Mouse (Mus musculus) CH12.LX (cell line): ENCODE results near the gene Olfr1512.

Experiments
- CTCF ChIP-seq, 2 experiments: IDR thresholded peaks in 1 of 2; conservative IDR thresholded peaks in 1 of 2; 2 replicates each; pipeline ENCODE4 v1.5.1; 2011 to 2012; ENCODE audit warnings: low read depth in 2 of 2, low read length in 2 of 2, improper control_type of control experiment in 1 of 2, inconsistent platforms in 1 of 2, mild to moderate bottlenecking in 1 of 2, moderate library complexity in 1 of 2
- ELF1 ChIP-seq: IDR thresholded peaks from 2 replicates; pipeline ENCODE4 v1.6.1; 2014; ENCODE audit warnings: low read depth, mild to moderate bottlenecking, inconsistent platforms, low read length, improper control_type of control experiment
- MAFK ChIP-seq: IDR thresholded peaks from 2 replicates; pipeline ENCODE4 v1.6.1; 2011; ENCODE audit warnings: low read length, improper control_type of control experiment; ENCODE audit not compliant: insufficient replicate concordance
- ZNF384 ChIP-seq: IDR thresholded peaks from 2 replicates; pipeline ENCODE4 v1.6.1; 2012; ENCODE audit warnings: low read depth, low read length, improper control_type of control experiment, inconsistent platforms

GRCm38 (mm10) chr14:52397279-52397678 lies 18.3 kb upstream of the Olfr1512 start, which contains the start of gene Olfr1511:
- TF ChIP-seq MAFK, result no peak
- no peak for TF ChIP-seq CTCF (conservative IDR thresholded peaks at IDR 0.05 in 1 of 2, IDR thresholded peaks at IDR 0.05 in 1 of 2; ENCODE audit: low read depth in 2 of 2, low read length in 2 of 2)
- TF ChIP-seq ZNF384, result no peak
- TF ChIP-seq ELF1, result no peak
